Mouse (Mus musculus) CH12.LX (cell line): Measurements from ENCODE around the gene Gm13043. TPM values are rescaled to one million over a fixed set of nuclear protein-coding genes. Genes with fewer than 3 reads are reported as not detected.
"Not testable (repeated sequence)": the region's sequence is repeated elsewhere in the genome, so short reads cannot be mapped to it uniquely, and the experiment has no call there.

Experiments used
- DNase-seq: peaks from one replicate; pipeline ENCODE4 v3.0.0-alpha.2; 2013; ENCODE audit errors: extremely low read depth
- H3K27ac ChIP-seq: 2 replicates; pipeline ENCODE4 v1.5.1; 2012; ENCODE audit warnings: low read depth, mild to moderate bottlenecking, control low read depth, moderate library complexity; ENCODE audit not compliant: insufficient read depth
- H3K27me3 ChIP-seq: replicated peaks from 2 replicates; pipeline ENCODE3; 2012; ENCODE audit warnings: inconsistent platforms
- H3K36me3 ChIP-seq, 2 experiments: replicated peaks in 1 of 2; 2 replicates each; pipeline versions ENCODE3 to v1.6.1; 2012; ENCODE audit warnings: inconsistent platforms in 1 of 2, low read length in 1 of 2, mild to moderate bottlenecking in 1 of 2, mixed read lengths in 1 of 2, moderate library complexity in 1 of 2; ENCODE audit not compliant: control insufficient read depth in 1 of 2, insufficient read depth in 1 of 2
- H3K4me1 ChIP-seq, 2 experiments: 2 replicates each; pipeline ENCODE4 v1.6.1; 2012; ENCODE audit warnings: inconsistent platforms in 1 of 2, moderate library complexity in 1 of 2; ENCODE audit not compliant: insufficient read depth in 2 of 2, control insufficient read depth in 1 of 2
- H3K4me2 ChIP-seq: 2 replicates; pipeline ENCODE4 v1.6.1; 2012; ENCODE audit warnings: low read depth, mild to moderate bottlenecking, control low read depth; ENCODE audit not compliant: poor library complexity, insufficient read depth, severe bottlenecking
- H3K4me3 ChIP-seq, 3 experiments: fragments of 150-350 bp in 1 of 3; sonication (generic) in 1 of 3; replicated peaks in 1 of 3; 2 replicates each; pipeline versions ENCODE3 to v1.5.1; 2011 to 2012; ENCODE audit warnings: low read depth in 2 of 3, low read length in 2 of 3, mild to moderate bottlenecking in 2 of 3, moderate library complexity in 2 of 3, control low read depth in 1 of 3, improper control_type of control experiment in 1 of 3, inconsistent platforms in 1 of 3, mixed read lengths in 1 of 3; ENCODE audit not compliant: poor library complexity in 1 of 3
- H3K79me2 ChIP-seq: replicated peaks from 2 replicates; pipeline ENCODE4 v1.6.1; 2012; ENCODE audit warnings: mild to moderate bottlenecking, moderate library complexity; ENCODE audit not compliant: control insufficient read depth, poor library complexity, insufficient read depth, severe bottlenecking; ENCODE audit errors: extremely low read depth
- H3K9ac ChIP-seq: 2 replicates; pipeline ENCODE4 v1.6.1; 2012; ENCODE audit warnings: low read depth, mild to moderate bottlenecking, control low read depth, moderate library complexity; ENCODE audit not compliant: insufficient read depth
- H3K9me3 ChIP-seq: replicated peaks from 2 replicates; pipeline ENCODE3; 2012; ENCODE audit warnings: low read length, inconsistent platforms, mixed read lengths
- ELF1 ChIP-seq: IDR thresholded peaks from 2 replicates; pipeline ENCODE4 v1.6.1; 2014; ENCODE audit warnings: low read depth, mild to moderate bottlenecking, inconsistent platforms, low read length, improper control_type of control experiment
- EP300 ChIP-seq: IDR thresholded peaks from 2 replicates; pipeline ENCODE4 v1.6.1; 2011; ENCODE audit warnings: low read length, improper control_type of control experiment
- ETS1 ChIP-seq: conservative IDR thresholded peaks from 2 replicates; pipeline ENCODE4 v1.6.1; 2012; ENCODE audit warnings: low read depth, mild to moderate bottlenecking, inconsistent platforms, low read length, improper control_type of control experiment, moderate library complexity
- HCFC1 ChIP-seq: IDR thresholded peaks from 2 replicates; pipeline ENCODE4 v1.6.1; 2012; ENCODE audit warnings: low read depth, mild to moderate bottlenecking, inconsistent platforms, low read length, improper control_type of control experiment
- JUN ChIP-seq: IDR thresholded peaks from 2 replicates; pipeline ENCODE4 v1.6.1; 2011; ENCODE audit warnings: low read depth, mild to moderate bottlenecking, low read length, improper control_type of control experiment, moderate library complexity; ENCODE audit not compliant: insufficient read depth
- JUND ChIP-seq: conservative IDR thresholded peaks from 2 replicates; pipeline ENCODE4 v1.6.1; 2011; ENCODE audit warnings: low read depth, low read length, improper control_type of control experiment
- MAX ChIP-seq: IDR thresholded peaks from 2 replicates; pipeline ENCODE4 v1.6.1; 2011; ENCODE audit warnings: low read length, improper control_type of control experiment
- MAZ ChIP-seq: IDR thresholded peaks from 2 replicates; pipeline ENCODE4 v1.6.1; 2012; ENCODE audit warnings: low read depth, mild to moderate bottlenecking, inconsistent platforms, low read length, improper control_type of control experiment, moderate library complexity
- MEF2A ChIP-seq: IDR thresholded peaks from 2 replicates; pipeline ENCODE4 v1.6.1; 2014; ENCODE audit warnings: low read depth, mild to moderate bottlenecking, inconsistent platforms, low read length, improper control_type of control experiment, borderline replicate concordance
- MXI1 ChIP-seq: IDR thresholded peaks from 2 replicates; pipeline ENCODE4 v1.6.1; 2011; ENCODE audit warnings: mild to moderate bottlenecking, low read depth, low read length, improper control_type of control experiment
- PAX5 ChIP-seq: IDR thresholded peaks from 2 replicates; pipeline ENCODE4 v1.6.1; 2012; ENCODE audit warnings: low read length, inconsistent platforms, mixed read lengths
- POLR2A ChIP-seq: IDR thresholded peaks from 2 replicates; pipeline ENCODE4 v1.6.1; 2011; ENCODE audit warnings: low read depth, mild to moderate bottlenecking, improper control_type of control experiment, low read length
- RAD21 ChIP-seq: IDR thresholded peaks from 2 replicates; pipeline ENCODE4 v1.6.1; 2011; ENCODE audit warnings: low read depth, mild to moderate bottlenecking, low read length, improper control_type of control experiment, moderate library complexity
- TCF12 ChIP-seq: IDR thresholded peaks from 2 replicates; pipeline ENCODE4 v1.6.1; 2014; ENCODE audit warnings: low read depth, mild to moderate bottlenecking, inconsistent platforms, low read length, improper control_type of control experiment
- dilution Hi-C: fragments of 300-500 bp; cut with MboI; formaldehyde crosslinking; loops from 2 replicates; pipeline ENCODE4 v1.14.3; 2020; ENCODE audit warnings: low sequenced_read_pairs; ENCODE audit not compliant: extremely low pct_unique_long_range_greater_than_20kb, extremely low pct_ligation_motif_present
- in situ Hi-C: fragments of 300-500 bp; cut with MboI; formaldehyde crosslinking; loops from 3 replicates; pipeline ENCODE4 v1.14.3; 2019; ENCODE audit warnings: low sequenced_read_pairs, low pct_ligation_motif_present, low pct_unique_long_range_greater_than_20kb, mixed read lengths
- polyA plus RNA-seq: library from polyadenylated mRNA; unstranded; fragments of >175 nt; gene quantifications from 2 replicates; pipeline ENCODE4 v1.2.1, GENCODE M21; 2012; ENCODE audit warnings: low read depth; ENCODE audit not compliant: insufficient read length
- total RNA-seq, 2 experiments: library from RNA; depleted of rRNA; stranded (reverse); fragments of 300-350 nt in 1 of 2; fragments of >200 nt in 1 of 2; gene quantifications; 2 replicates each; pipeline ENCODE4 v1.2.3; 2012 to 2014

Gm13043 gene
- total RNA-seq (2012; rRNA removed) (0.04 TPM in 1 of 2 replicates, not detected in the other), total RNA-seq (2014; rRNA removed) (not detected in 2 replicates), polyA plus RNA-seq (not detected in 2 replicates)

- in situ Hi-C loops = no loop called here
- no peak within 1 kb of the TSS for H3K4me2 ChIP-seq
- no peak for TF ChIP-seq JUND
- TF ChIP-seq PAX5 = no peak
- no peak for TF ChIP-seq EP300
- TF ChIP-seq MAX = no peak
- no peak for TF ChIP-seq MXI1
- TF ChIP-seq HCFC1 = no peak
- TF ChIP-seq TCF12 = no peak
- no peak for TF ChIP-seq MEF2A
- TF ChIP-seq ETS1 = no peak
- no peak for TF ChIP-seq ELF1
- no peak for TF ChIP-seq POLR2A
- no peak for TF ChIP-seq MAZ
- no peak for TF ChIP-seq JUN
- TF ChIP-seq RAD21 = no peak
- TF ChIP-seq, all 38 proteins: peak for 0
- DNase-seq = no peak
- Histone ChIP-seq H3K27ac (no peak within 1 kb of the TSS), H3K4me1 (no peaks in the 10 kb centered on the region), H3K36me3 (no peaks in the 10 kb centered on the region), H3K9me3 (no peaks in the 10 kb centered on the region), H3K9ac (no peak within 1 kb of the TSS), H3K27me3 (no peaks in the 10 kb centered on the region), H3K4me3 (no peak within 1 kb of the TSS), H3K79me2 (no peaks in the 10 kb centered on the region)
- dilution Hi-C loops = no loop called here
Measured at GRCm38 (mm10) chr4:143511043-143511442, at the start of gene Gm13043. Gene Gm13043, plus strand, starts transcription at chr4:143511343.

- H3K4me3 ChIP-seq, H3K9ac ChIP-seq, H3K36me3 ChIP-seq, H3K27ac ChIP-seq, H3K79me2 ChIP-seq, H3K27me3 ChIP-seq, H3K9me3 ChIP-seq, H3K4me1 ChIP-seq, in situ Hi-C loops, dilution Hi-C loops, H3K4me2 ChIP-seq, DNase-seq: not testable (repeated sequence)
Measured at GRCm38 (mm10) chr4:143535654-143536053, 24.5 kb downstream of the Gm13043 start, which contains the start of gene Gm13040. Gene Gm13040, plus strand, starts transcription at chr4:143535954.

DNA sequence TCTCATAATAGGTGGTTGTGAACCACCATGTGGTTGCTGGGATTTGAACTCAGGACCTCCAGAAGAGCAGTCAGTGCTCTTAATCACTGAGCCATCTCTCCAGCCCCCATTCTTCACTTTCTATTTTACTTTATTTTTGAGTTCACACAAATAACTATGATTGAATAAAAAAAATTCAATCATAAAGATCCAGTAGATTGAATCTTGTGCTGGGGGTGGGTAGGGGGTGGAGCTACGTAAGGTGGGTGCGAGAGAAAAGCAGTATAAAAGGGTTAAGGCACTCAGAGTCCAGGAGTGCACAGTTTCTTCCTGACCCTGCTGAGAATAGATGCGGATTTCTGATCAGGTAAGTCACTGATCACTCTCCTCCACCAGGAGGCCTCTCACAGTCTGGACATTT, 40.3 kb downstream of the Gm13043 start, which contains the start of the genes BC080695 and Gm13057:
Gene BC080695, plus strand, starts transcription at position 301 of the 400 bp plus-strand sequence.
Gene Gm13057, plus strand, starts transcription at position 310 of the 400 bp plus-strand sequence.
- H3K79me2 ChIP-seq, dilution Hi-C loops, in situ Hi-C loops, H3K9ac ChIP-seq, H3K4me1 ChIP-seq, H3K4me2 ChIP-seq, H3K27me3 ChIP-seq, H3K27ac ChIP-seq, H3K9me3 ChIP-seq, DNase-seq, H3K36me3 ChIP-seq, H3K4me3 ChIP-seq: not testable (repeated sequence)

Other genes starting within 250 kb of the Gm13043 start
- not detected in 2 replicates for gene Pdpn, start 211.8 kb upstream of the Gm13043 start, total RNA-seq (2012; rRNA removed)
- not detected in 2 replicates for gene Pdpn, start 211.8 kb upstream of the Gm13043 start, total RNA-seq (2014; rRNA removed)
- gene Pdpn, start 211.8 kb upstream of the Gm13043 start, polyA plus RNA-seq = not detected in 2 replicates
- not detected in 2 replicates for gene Lrrc38, start 161.6 kb upstream of the Gm13043 start, total RNA-seq (2012; rRNA removed)
- gene Lrrc38, start 161.6 kb upstream of the Gm13043 start, total RNA-seq (2014; rRNA removed) = not detected in 2 replicates
- not detected in 2 replicates for gene Lrrc38, start 161.6 kb upstream of the Gm13043 start, polyA plus RNA-seq
- not detected in 2 replicates for gene Pramel1, start 116.9 kb upstream of the Gm13043 start, total RNA-seq (2012; rRNA removed)
- gene Pramel1, start 116.9 kb upstream of the Gm13043 start, total RNA-seq (2014; rRNA removed) = not detected in 2 replicates
- gene Pramel1, start 116.9 kb upstream of the Gm13043 start, polyA plus RNA-seq = not detected in 2 replicates
- gene Pramef8, start 98.9 kb upstream of the Gm13043 start, total RNA-seq (2012; rRNA removed) = 12.8 and 15.5 TPM in 2 replicates
- gene Pramef8, start 98.9 kb upstream of the Gm13043 start, total RNA-seq (2014; rRNA removed) = 22.5 and 29.5 TPM in 2 replicates
- 15.0 and 16.6 TPM in 2 replicates for gene Pramef8, start 98.9 kb upstream of the Gm13043 start, polyA plus RNA-seq
- not detected in 2 replicates for gene Oog4, start 61.0 kb upstream of the Gm13043 start, total RNA-seq (2012; rRNA removed)
- gene Oog4, start 61.0 kb upstream of the Gm13043 start, total RNA-seq (2014; rRNA removed) = not detected in 2 replicates
- not detected in 2 replicates for gene Oog4, start 61.0 kb upstream of the Gm13043 start, polyA plus RNA-seq
- not detected in 2 replicates for gene Gm13040, start 24.6 kb downstream of the Gm13043 start, total RNA-seq (2012; rRNA removed)
- gene Gm13040, start 24.6 kb downstream of the Gm13043 start, total RNA-seq (2014; rRNA removed) = not detected in 2 replicates
- not detected in 2 replicates for gene Gm13040, start 24.6 kb downstream of the Gm13043 start, polyA plus RNA-seq
- not detected in 2 replicates for gene BC080695, start 40.4 kb downstream of the Gm13043 start, total RNA-seq (2012; rRNA removed)
- gene BC080695, start 40.4 kb downstream of the Gm13043 start, total RNA-seq (2014; rRNA removed) = not detected in 2 replicates
- gene BC080695, start 40.4 kb downstream of the Gm13043 start, polyA plus RNA-seq = not detected in 2 replicates
- gene Gm13057, start 40.4 kb downstream of the Gm13043 start, total RNA-seq (2012; rRNA removed) = not detected in 2 replicates
- gene Gm13057, start 40.4 kb downstream of the Gm13043 start, total RNA-seq (2014; rRNA removed) = not detected in 2 replicates
- gene Gm13057, start 40.4 kb downstream of the Gm13043 start, polyA plus RNA-seq = not detected in 2 replicates
- gene Gm13083, start 103.7 kb downstream of the Gm13043 start, total RNA-seq (2012; rRNA removed) = not detected in 2 replicates
- not detected in 2 replicates for gene Gm13083, start 103.7 kb downstream of the Gm13043 start, total RNA-seq (2014; rRNA removed)
- gene Gm13083, start 103.7 kb downstream of the Gm13043 start, polyA plus RNA-seq = not detected in 2 replicates
- gene Gm13088, start 145.9 kb downstream of the Gm13043 start, total RNA-seq (2012; rRNA removed) = not detected in 2 replicates
- gene Gm13088, start 145.9 kb downstream of the Gm13043 start, total RNA-seq (2014; rRNA removed) = not detected in 2 replicates
- not detected in 2 replicates for gene Gm13088, start 145.9 kb downstream of the Gm13043 start, polyA plus RNA-seq
- not detected in 2 replicates for gene Gm13089, start 191.4 kb downstream of the Gm13043 start, total RNA-seq (2012; rRNA removed)
- gene Gm13089, start 191.4 kb downstream of the Gm13043 start, total RNA-seq (2014; rRNA removed) = not detected in 2 replicates
- gene Gm13089, start 191.4 kb downstream of the Gm13043 start, polyA plus RNA-seq = not detected in 2 replicates
- not detected in 2 replicates for gene Gm13078, start 208.1 kb downstream of the Gm13043 start, total RNA-seq (2012; rRNA removed)
- gene Gm13078, start 208.1 kb downstream of the Gm13043 start, total RNA-seq (2014; rRNA removed) = not detected in 2 replicates
- gene Gm13078, start 208.1 kb downstream of the Gm13043 start, polyA plus RNA-seq = not detected in 2 replicates